Mouse (Mus musculus) 3T3-L1 (cell line): ENCODE measurements around the gene Eif4e1b.

Experiments used
- DNase-seq: peaks from one replicate; pipeline ENCODE4 v3.0.0-alpha.2; 2015; ENCODE audit warnings: low read depth, low spot score

Gene Eif4e1b

GRCm38 (mm10) chr13:54799701-54800100 is 15.9 kb downstream of the Eif4e1b start:
- peak; percentile 85 for DNase-seq

GRCm38 (mm10) chr13:54800206-54800605 is 16.4 kb downstream of the Eif4e1b start:
- DNase-seq = no peak

GRCm38 (mm10) chr13:54803010-54803409 is 19.2 kb downstream of the Eif4e1b start:
- DNase-seq = no peak

- no peak for DNase-seq
These were observed 21.5 kb downstream of the Eif4e1b start for GRCm38 (mm10) chr13:54805134-54805838.

GRCm38 (mm10) chr13:54806434-54806976 is 22.7 kb downstream of the Eif4e1b start:
- DNase-seq = no peak

- no peak for DNase-seq
These were observed 24.3 kb downstream of the Eif4e1b start for GRCm38 (mm10) chr13:54808067-54808466.

- peak; percentile 75 for DNase-seq
These were observed 27.7 kb downstream of the Eif4e1b start for GRCm38 (mm10) chr13:54811476-54811875.

- DNase-seq = peak; percentile 77
These were observed 29.6 kb downstream of the Eif4e1b start for GRCm38 (mm10) chr13:54813381-54813780.

GRCm38 (mm10) chr13:54818399-54819254 is 34.8 kb downstream of the Eif4e1b start:
- no peak for DNase-seq

- no peak for DNase-seq
These were observed 37.3 kb downstream of the Eif4e1b start for GRCm38 (mm10) chr13:54821106-54821505.

- no peak for DNase-seq
These were observed 38.1 kb downstream of the Eif4e1b start for GRCm38 (mm10) chr13:54821931-54822330.

GRCm38 (mm10) chr13:54824111-54824931 is 40.5 kb downstream of the Eif4e1b start:
- peak; percentile 70 for DNase-seq

- DNase-seq = no peak
These were observed 44.2 kb downstream of the Eif4e1b start for GRCm38 (mm10) chr13:54827992-54828391.

GRCm38 (mm10) chr13:54828508-54828907 is 44.7 kb downstream of the Eif4e1b start:
- peak; percentile 56 for DNase-seq

- no peak for DNase-seq
These were observed 45.7 kb downstream of the Eif4e1b start for GRCm38 (mm10) chr13:54829450-54829849.

GRCm38 (mm10) chr13:54836351-54837030 is 52.7 kb downstream of the Eif4e1b start:
- no peak for DNase-seq

GRCm38 (mm10) chr13:54837061-54837460 is 53.3 kb downstream of the Eif4e1b start:
- DNase-seq = no peak

GRCm38 (mm10) chr13:54837471-54837889 is 53.7 kb downstream of the Eif4e1b start:
- no peak for DNase-seq
